Mouse (Mus musculus): ENCODE results near the gene Map4k4. TPM values are rescaled to one million over a fixed set of nuclear protein-coding genes. Genes with fewer than 3 reads are reported as not detected.

Gene Map4k4
- polyA plus RNA-seq (2015; fragmentation: Nextera tagmentation; extraction: Ambion mirVana), result 3.5 and 4.4 TPM in 2 replicates

DNA sequence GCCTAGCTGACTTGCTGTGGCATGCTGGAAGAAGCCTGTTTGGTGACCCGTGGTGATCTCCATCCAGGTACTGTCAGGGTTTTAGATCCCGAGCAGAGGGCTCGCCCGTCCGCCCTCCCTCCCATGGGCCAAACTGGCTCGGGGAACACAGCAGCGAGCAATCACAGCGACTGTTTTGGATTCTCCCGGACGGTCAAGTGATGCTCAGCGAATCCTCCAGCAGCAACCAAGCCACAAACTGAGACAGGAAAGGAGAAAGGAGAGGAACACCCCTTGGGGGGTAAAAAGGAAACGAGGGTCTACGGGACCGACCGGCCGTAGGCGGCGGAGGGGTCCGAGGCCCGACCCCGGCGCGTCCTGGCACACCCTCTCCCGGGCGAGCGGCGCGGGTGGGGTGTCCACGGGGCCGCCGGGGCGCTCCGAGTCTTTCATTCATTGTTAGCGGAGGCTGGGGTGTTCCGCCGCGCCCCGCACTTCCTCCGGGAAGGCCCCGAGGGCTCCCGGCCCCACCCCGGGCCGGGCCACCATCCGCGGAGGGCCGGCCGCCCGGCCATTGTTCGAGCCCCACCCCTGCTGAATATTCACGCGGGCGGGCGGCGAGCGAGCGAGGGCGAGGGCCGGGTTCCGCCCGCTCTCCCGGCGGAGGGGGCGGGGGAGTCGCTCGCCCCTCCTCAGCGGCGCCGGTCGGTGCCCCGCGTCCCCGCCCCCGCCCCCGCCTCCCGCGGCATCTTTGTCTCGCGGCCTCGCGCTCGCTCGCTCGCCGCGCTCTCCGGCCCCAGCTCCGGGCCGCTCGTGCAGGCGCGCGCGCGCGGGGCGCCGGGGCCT is at the start of gene Map4k4:
Gene Map4k4, plus strand, starts transcription at position 733 of the 825 bp plus-strand sequence.
- H3K27me3 ChIP-seq, result peaks cover 49% of the 10 kb centered on the region
- no peaks in the 10 kb centered on the region for H3K9me3 ChIP-seq (replicated peaks)
- 2% methylated on average over 82 of the region's 97 CpGs for WGBS (ENCODE audit: insufficient replicate concordance)
- peak within 1 kb of the TSS; percentile 78 for H3K27ac ChIP-seq (replicated peaks)
- no peaks in the 10 kb centered on the region for H3K36me3 ChIP-seq (replicated peaks)
- peak within 1 kb of the TSS; percentile 58 for H3K9ac ChIP-seq
- H3K4me3 ChIP-seq (replicated peaks), result peak within 1 kb of the TSS; percentile 67
- ATAC-seq (ENCODE audit: insufficient read depth), result peak; percentile 80
- peak within 1 kb of the TSS; percentile 71 for H3K4me2 ChIP-seq
- peaks cover 42% of the 10 kb centered on the region for H3K4me1 ChIP-seq (replicated peaks)

DNA sequence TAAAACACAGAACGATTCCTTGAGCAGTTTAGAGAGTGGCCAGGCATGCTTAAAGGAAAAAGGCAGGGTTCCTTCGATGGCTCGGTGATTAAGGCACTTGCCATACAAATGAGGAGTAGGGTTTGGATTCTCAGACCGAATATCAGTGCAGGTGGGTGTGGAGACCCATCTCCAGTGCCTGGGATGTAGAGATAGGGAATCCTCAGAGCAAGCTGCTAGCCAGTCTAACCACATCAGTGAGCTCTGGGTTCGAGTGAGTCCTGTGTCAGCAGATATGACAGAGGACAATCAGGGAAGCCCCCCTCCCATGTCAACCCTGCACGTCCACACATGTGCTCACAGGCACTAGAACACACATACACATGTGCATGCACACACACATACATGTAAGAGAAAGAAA is 44.8 kb upstream of the Map4k4 start:
- WGBS (ENCODE audit: insufficient replicate concordance), result 30% methylated on average over 6 of the region's 6 CpGs
- no peak overlapping the region for H3K27ac ChIP-seq (replicated peaks)
- no peaks in the 10 kb centered on the region for H3K36me3 ChIP-seq (replicated peaks)
- H3K27me3 ChIP-seq, result peaks cover 16% of the 10 kb centered on the region
- no peak for ATAC-seq (ENCODE audit: insufficient read depth)
- H3K4me1 ChIP-seq (replicated peaks), result 0 out of 2 replicates have a peak, but pooled peaks cover 3% of the 10 kb centered on the region
- H3K4me3 ChIP-seq (replicated peaks), result no peak overlapping the region
- H3K9me3 ChIP-seq (replicated peaks), result no peaks in the 10 kb centered on the region
- H3K9ac ChIP-seq, result no peak overlapping the region
- no peak overlapping the region for H3K4me2 ChIP-seq

DNA sequence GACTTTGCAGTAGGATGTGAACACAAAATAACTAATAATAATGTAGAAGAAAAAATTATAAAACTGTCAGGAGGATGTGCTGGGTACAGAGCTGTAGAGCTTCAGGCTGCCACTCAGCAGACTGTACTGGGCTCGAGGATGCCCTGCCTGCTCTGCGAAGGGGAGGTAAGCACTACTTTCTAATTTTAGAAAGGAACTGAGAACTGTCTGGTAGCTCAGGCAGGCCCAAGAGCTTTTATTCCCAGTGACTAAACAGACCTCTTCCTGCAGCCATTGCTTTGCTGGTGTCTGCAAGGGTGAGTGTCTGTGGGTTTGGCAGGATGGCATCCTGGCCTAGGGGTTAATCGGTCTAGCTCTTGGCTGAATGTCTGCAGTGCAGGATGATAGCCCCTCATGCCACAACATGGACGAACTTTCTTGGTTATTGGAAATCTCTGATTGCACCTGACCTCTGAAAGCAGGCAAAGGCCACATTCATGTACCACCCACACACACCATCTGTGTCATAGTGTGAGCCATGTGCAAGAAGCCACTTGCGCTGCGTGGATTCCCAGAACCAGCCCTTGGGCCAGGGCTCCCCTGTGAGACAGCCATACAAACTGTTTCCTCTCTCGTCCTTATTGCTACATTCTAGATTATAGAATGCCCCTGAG is 43.8 kb upstream of the Map4k4 start:
- Histone ChIP-seq H3K4me3 (replicated peaks) (no peak overlapping the region), H3K9ac (no peak overlapping the region), H3K4me2 (no peak overlapping the region), H3K27me3 (peaks cover 16% of the 10 kb centered on the region), H3K36me3 (replicated peaks) (no peaks in the 10 kb centered on the region), H3K9me3 (replicated peaks) (no peaks in the 10 kb centered on the region), H3K27ac (replicated peaks) (no peak overlapping the region), H3K4me1 (replicated peaks) (0 out of 2 replicates have a peak, but pooled peaks cover 3% of the 10 kb centered on the region)
- ATAC-seq (ENCODE audit: insufficient read depth), result no peak
- 58% methylated on average over 7 of the region's 7 CpGs for WGBS (ENCODE audit: insufficient replicate concordance)

DNA sequence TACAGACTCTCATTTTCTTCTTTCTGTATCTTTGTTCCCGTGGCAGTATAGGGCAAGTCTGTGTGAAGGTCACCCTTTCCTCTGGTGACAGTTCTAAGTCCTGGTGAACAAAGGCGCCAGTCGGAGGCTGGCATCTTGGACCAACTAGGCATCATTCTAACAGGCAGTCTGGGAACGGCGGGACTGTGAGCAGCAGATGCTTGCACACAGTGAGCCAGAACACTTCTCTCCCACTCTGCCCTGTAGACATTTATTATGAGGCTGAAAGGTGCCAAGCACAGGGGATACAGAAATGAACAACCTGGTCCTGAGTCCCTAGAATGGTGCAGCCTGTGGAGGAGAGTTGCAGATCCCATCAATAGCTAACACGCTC is 43.3 kb upstream of the Map4k4 start:
- WGBS (ENCODE audit: insufficient replicate concordance), result 77% methylated on average over 6 of the region's 6 CpGs

DNA sequence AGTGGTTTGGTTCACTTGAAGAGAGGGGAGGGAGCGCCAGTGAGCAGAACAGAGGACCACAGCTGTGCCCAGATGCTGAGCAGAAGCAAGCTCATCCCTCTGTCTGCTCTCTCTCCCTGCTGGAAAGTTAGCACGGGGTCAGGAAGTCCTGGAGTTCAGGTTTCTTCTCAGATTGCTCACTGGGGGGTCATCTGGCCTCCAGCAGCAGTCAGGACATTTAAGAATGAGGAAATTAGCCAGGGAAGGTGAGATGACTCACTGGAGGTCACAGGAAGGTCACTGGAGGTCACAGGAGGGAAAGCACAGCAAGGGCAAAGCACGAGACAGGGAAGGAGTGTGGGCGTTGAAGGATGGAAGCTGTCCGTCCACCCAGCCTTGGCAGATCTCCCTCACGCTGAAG is 41.5 kb upstream of the Map4k4 start:
- Histone ChIP-seq H3K36me3 (replicated peaks) (no peaks in the 10 kb centered on the region), H3K4me2 (no peak overlapping the region), H3K4me1 (replicated peaks) (0 out of 2 replicates have a peak, but pooled peaks cover 3% of the 10 kb centered on the region), H3K4me3 (replicated peaks) (no peak overlapping the region), H3K9me3 (replicated peaks) (no peaks in the 10 kb centered on the region), H3K27me3 (peaks cover 16% of the 10 kb centered on the region), H3K9ac (no peak overlapping the region), H3K27ac (replicated peaks) (no peak overlapping the region)
- ATAC-seq (ENCODE audit: insufficient read depth), result no peak
- WGBS (ENCODE audit: insufficient replicate concordance), result 32% methylated on average over 6 of the region's 6 CpGs

More for the DNA sequence above, 43.3 kb upstream of the Map4k4 start:
- Histone ChIP-seq H3K36me3 (replicated peaks) (no peaks in the 10 kb centered on the region), H3K27me3 (peaks cover 16% of the 10 kb centered on the region), H3K4me3 (replicated peaks) (no peak overlapping the region), H3K4me1 (replicated peaks) (0 out of 2 replicates have a peak, but pooled peaks cover 3% of the 10 kb centered on the region), H3K27ac (replicated peaks) (no peak overlapping the region), H3K4me2 (no peak overlapping the region), H3K9ac (no peak overlapping the region), H3K9me3 (replicated peaks) (no peaks in the 10 kb centered on the region)
- ATAC-seq (ENCODE audit: insufficient read depth), result no peak

DNA sequence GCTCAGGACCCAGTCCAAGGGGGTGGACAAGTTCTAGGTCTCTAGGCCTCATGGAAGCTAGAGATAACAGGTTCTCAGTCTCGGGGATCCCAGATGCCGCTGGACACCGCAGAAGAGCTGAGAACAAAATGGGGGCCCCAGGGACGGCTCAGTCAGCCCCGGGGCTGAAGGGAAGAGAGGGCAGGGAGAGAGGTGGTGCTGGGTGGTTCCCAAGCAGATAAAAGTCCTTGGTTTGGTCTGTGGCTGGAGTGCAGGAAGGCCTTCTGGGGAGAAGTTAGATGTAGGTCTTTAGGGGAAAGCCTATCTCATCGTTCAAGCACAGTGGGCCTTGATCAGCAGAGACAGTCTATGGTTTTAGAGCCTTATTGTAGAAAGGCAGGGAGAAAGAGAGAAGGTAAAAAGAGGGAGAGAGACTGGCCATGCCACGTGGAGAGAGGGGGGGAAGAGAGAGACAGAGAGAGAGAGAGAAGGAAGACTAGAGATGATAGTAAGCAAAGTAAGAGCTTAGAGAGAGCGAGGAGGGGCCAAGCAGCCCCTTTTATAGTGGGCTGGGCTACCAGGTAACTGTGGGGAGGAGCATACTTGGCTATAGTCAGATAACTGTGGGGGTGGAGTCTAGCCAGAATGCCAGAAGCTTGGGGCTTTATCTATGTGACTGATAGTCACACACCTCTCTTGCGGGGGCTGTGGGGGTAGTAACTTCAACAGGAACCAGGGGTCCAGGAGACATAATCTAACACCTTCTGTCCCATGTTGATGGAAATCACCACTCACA is 34.2 kb upstream of the Map4k4 start:
- ATAC-seq (ENCODE audit: insufficient read depth), result peak; percentile 26; the same call in 1 of the 2 replicates
- no peak overlapping the region for H3K4me2 ChIP-seq
- peak overlapping the region; percentile 51; the same call in 1 of the 2 replicates for H3K27ac ChIP-seq (replicated peaks)
- peaks cover 29% of the 10 kb centered on the region for H3K4me1 ChIP-seq (replicated peaks)
- H3K36me3 ChIP-seq (replicated peaks), result no peaks in the 10 kb centered on the region
- H3K4me3 ChIP-seq (replicated peaks), result no peak overlapping the region
- H3K27me3 ChIP-seq, result no peaks in the 10 kb centered on the region
- WGBS (ENCODE audit: insufficient replicate concordance), result 29% methylated on average over 9 of the region's 9 CpGs
- H3K9me3 ChIP-seq (replicated peaks), result no peaks in the 10 kb centered on the region
- H3K9ac ChIP-seq, result no peak overlapping the region

DNA sequence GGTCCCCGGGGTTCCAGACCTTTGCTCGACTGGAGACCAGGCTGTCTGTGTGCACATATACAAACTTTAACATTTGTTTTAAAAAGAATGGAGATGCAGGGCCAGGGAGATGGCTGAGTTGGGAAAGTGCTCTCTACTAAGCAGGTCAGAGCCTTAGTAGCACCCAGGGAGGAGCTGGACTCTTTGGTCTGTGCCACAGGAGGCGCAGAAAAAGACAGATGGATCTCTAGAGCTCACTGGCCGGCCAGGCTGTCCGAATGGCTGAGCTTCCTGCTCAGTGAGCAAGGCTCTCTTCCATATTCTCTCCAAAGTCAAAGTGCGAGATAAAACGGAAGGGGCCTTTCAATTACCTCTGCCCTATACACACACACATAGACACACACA is 33.6 kb upstream of the Map4k4 start:
- H3K27me3 ChIP-seq, result no peaks in the 10 kb centered on the region
- H3K4me1 ChIP-seq (replicated peaks), result peaks cover 29% of the 10 kb centered on the region
- H3K9me3 ChIP-seq (replicated peaks), result no peaks in the 10 kb centered on the region
- no peak overlapping the region; the same call in 1 of the 2 replicates for H3K4me2 ChIP-seq
- H3K27ac ChIP-seq (replicated peaks), result peak overlapping the region; percentile 51
- H3K36me3 ChIP-seq (replicated peaks), result no peaks in the 10 kb centered on the region
- H3K9ac ChIP-seq, result no peak overlapping the region
- ATAC-seq (ENCODE audit: insufficient read depth), result 0 out of 2 replicates have a peak, but pooled peaks have one; percentile 6
- 61% methylated on average over 7 of the region's 7 CpGs for WGBS (ENCODE audit: insufficient replicate concordance)
- H3K4me3 ChIP-seq (replicated peaks), result no peak overlapping the region

DNA sequence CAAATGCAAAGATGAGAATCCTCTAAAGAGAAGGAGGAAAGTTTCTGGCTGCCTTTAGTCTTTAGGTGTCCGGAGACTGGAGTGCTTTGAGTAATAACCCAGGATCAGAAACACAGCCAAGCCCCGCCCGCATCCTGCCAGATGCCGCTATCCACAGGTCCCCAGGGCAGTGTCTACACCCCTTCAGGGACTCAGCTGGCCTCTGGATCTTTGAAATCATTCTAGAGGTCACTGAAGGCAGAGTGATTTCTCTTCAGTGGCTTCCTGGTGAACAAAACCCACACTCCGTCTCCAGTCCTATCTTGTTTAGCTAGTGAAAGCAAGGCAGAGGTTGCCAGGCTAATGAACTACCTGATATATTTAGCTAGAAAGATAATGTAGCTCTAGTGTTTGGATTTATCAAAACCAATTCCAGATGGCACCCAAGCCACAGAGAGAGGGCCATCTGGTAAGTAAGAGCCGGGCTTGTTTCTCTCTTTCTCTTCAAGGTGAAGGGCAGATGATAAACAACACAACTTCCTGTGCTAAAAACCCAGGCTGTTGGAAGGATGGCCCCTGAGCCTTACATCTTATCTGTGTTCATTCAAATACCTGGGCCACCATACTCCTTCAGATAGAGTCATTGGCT is 32.6 kb upstream of the Map4k4 start:
- Histone ChIP-seq H3K27me3 (no peaks in the 10 kb centered on the region), H3K4me3 (replicated peaks) (no peak overlapping the region), H3K4me1 (replicated peaks) (peaks cover 29% of the 10 kb centered on the region), H3K4me2 (0 out of 2 replicates have a peak overlapping the region, but pooled peaks have one; percentile 4), H3K36me3 (replicated peaks) (no peaks in the 10 kb centered on the region), H3K9ac (no peak overlapping the region), H3K27ac (replicated peaks) (peak overlapping the region; percentile 72), H3K9me3 (replicated peaks) (no peaks in the 10 kb centered on the region)
- peak; percentile 55; the same call in 1 of the 2 replicates for ATAC-seq (ENCODE audit: insufficient read depth)
- WGBS (ENCODE audit: insufficient replicate concordance), result 23% methylated on average over 6 of the region's 6 CpGs

DNA sequence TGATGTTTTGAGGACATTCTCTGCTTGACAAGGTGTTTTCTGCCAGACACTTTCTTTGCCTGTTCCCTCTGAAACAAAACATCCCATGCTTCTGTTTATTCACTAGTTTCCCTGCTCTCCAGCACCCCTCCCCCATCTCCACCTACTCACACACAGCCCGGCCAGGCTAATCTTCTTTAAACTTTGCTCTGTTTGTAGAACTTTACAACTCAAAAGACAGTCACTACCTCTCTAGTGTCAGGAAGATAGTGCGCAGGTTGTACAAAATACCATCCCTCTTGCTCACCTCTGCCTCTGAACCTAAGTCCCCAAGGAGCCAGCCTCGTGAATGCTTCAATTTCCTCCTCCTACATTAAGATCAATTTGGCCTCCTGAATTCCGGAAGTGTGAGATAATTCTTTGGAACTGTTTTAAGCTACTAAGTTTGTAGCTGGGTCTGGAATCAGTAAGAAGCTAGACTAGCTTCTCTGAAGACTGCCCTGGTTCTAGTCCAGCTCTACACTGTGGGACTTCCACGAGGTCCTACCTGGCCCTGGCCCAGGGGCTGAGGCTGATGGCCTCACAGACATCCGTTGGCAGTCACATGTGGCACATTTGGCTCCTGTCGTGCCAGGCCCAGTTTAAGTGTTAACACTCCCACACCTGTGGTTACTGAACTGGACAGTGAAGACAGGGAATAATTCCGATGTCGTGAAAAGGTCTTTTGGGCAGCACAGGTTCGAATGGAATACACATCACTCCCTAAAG is 31.7 kb upstream of the Map4k4 start:
- WGBS (ENCODE audit: insufficient replicate concordance), result 54% methylated on average over 10 of the region's 10 CpGs
- Histone ChIP-seq H3K27me3 (no peaks in the 10 kb centered on the region), H3K4me2 (no peak overlapping the region), H3K4me1 (replicated peaks) (peaks cover 29% of the 10 kb centered on the region), H3K9ac (no peak overlapping the region), H3K36me3 (replicated peaks) (no peaks in the 10 kb centered on the region), H3K4me3 (replicated peaks) (no peak overlapping the region), H3K27ac (replicated peaks) (peak overlapping the region; percentile 73), H3K9me3 (replicated peaks) (no peaks in the 10 kb centered on the region)
- ATAC-seq (ENCODE audit: insufficient read depth), result peak; percentile 39; the same call in 1 of the 2 replicates

DNA sequence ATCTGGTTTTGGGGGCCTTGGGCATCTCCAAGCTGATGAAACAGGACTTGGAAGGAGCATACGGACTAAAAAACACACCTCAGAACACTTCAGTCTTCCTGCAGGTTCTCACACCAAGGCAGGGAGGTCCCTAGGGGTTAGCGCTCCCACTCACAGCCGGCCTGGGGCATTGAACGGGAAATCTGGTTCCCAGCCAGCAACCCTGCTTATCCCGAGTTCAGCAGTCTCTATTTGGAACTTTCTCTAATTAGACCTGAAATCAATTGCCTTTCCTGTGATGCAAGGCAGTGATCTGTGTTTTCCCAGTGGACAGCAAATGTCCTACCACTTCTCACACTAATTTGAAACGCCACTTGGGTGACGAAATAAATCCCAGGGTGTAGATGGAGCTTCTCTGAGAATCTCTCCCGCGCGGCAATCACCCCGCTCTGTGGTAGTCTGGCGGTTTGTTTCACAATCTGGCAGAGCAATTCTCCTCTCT is 31.0 kb upstream of the Map4k4 start:
- WGBS (ENCODE audit: insufficient replicate concordance), result 63% methylated on average over 12 of the region's 12 CpGs

More for the DNA sequence above, 31.0 kb upstream of the Map4k4 start:
- H3K4me3 ChIP-seq (replicated peaks), result no peak overlapping the region
- no peak overlapping the region for H3K9ac ChIP-seq
- no peaks in the 10 kb centered on the region for H3K36me3 ChIP-seq (replicated peaks)
- peak overlapping the region; percentile 73 for H3K27ac ChIP-seq (replicated peaks)
- ATAC-seq (ENCODE audit: insufficient read depth), result no peak
- H3K9me3 ChIP-seq (replicated peaks), result no peaks in the 10 kb centered on the region
- H3K4me1 ChIP-seq (replicated peaks), result peaks cover 29% of the 10 kb centered on the region
- H3K4me2 ChIP-seq, result no peak overlapping the region
- H3K27me3 ChIP-seq, result no peaks in the 10 kb centered on the region

Measured in liver, embryonic 15.5 days (tissue).